Mouse (Mus musculus) embryonic fibroblast, embryonic 13.5 days (primary cell): ENCODE data around the gene Smad5.

Experiments used
- CTCF ChIP-seq: IDR thresholded peaks from 2 replicates; pipeline ENCODE4 v1.5.1; 2011; ENCODE audit warnings: mild to moderate bottlenecking, control low read depth, low read length, moderate library complexity, borderline replicate concordance; ENCODE audit not compliant: insufficient read depth
- POLR2A ChIP-seq: IDR thresholded peaks from 2 replicates; pipeline ENCODE4 v1.6.1; 2011; ENCODE audit warnings: low read depth, mild to moderate bottlenecking, control low read depth, low read length, moderate library complexity

- TF ChIP-seq CTCF = no peak
- TF ChIP-seq POLR2A = no peak
These were observed 87.9 kb downstream of the Smad5 start for GRCm38 (mm10) chr13:56790683-56791082.
